Mouse (Mus musculus): ENCODE results near the gene Golga4. TPM values are rescaled to one million over a fixed set of nuclear protein-coding genes. Genes with fewer than 3 reads are reported as not detected.

Gene Golga4
- total and polyA plus RNA-seq, 2 experiments from 2014 or later, result 45.3 to 57.6 TPM

DNA sequence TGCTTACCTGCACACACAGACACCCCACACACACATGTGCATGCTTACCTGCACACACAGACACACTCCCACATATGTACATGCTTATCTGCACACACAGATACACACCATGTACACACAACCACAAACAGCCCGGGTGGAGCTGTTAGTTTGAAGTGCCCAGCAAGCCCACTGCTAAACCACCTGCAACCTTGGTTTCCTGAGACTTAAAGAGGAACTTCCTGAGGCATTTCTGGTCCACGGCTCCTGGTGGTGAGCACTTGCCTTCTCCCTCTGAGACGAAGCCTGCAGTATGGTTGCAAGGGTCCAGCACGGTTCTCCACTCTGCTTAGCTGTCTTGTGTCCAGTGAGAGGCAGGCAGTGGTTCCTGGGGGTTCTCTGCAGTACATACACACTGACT, 114.7 kb downstream of the Golga4 start:
- Histone ChIP-seq H3K27me3 (ENCODE audit: control insufficient read depth, insufficient read depth, low read length) (no peaks in the 10 kb centered on the region), H3K9ac (replicated peaks; ENCODE audit: low read depth, low read length) (no peak overlapping the region), H3K4me3 (ENCODE audit: low read depth, low read length) (no peak overlapping the region), H3K4me1 (ENCODE audit: control insufficient read depth, insufficient read depth) (0 out of 2 replicates have a peak, but pooled peaks cover 4% of the 10 kb centered on the region), H3K4me2 (ENCODE audit: low read depth, low read length) (no peak overlapping the region), H3K9me3 (replicated peaks; ENCODE audit: control insufficient read depth, low read length) (no peaks in the 10 kb centered on the region), H3K36me3 (replicated peaks; ENCODE audit: control insufficient read depth, insufficient read depth, low read length) (no peaks in the 10 kb centered on the region), H3K27ac (ENCODE audit: low read depth) (no peak overlapping the region)
- TF ChIP-seq EP300 (IDR thresholded peaks at IDR 0.05; ENCODE audit: low read depth) (no peak), CTCF (IDR thresholded peaks at IDR 0.05; ENCODE audit: low read depth) (no peak)
- ATAC-seq (ENCODE audit: insufficient read depth, low read depth) (no peak), DNase-seq (ENCODE audit: low spot score) (no peak)
- WGBS, result 55% methylated on average over 4 of the region's 4 CpGs

DNA sequence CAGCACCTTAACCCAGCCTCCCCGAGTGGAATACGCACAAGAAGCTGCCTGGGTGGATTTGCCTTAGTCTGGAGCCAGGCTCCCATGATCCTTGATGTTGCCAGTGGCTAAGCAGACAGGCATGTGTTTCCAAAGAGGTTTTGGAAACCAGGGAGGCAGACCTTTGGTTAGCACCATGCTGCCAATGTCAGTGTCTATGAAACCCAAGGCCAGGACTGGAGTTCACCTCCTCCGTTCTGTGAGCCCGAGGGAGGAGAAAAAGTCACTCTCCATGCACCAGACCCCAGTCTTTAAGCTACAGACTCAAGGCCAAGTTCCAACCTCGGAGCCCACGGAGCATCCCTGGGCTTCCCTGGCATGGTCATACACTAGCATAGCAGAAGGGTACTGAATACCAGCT, 115.6 kb downstream of the Golga4 start:
- ATAC-seq (ENCODE audit: insufficient read depth, low read depth) (no peak), DNase-seq (ENCODE audit: low spot score) (no peak)
- H3K9ac ChIP-seq (replicated peaks; ENCODE audit: low read depth, low read length), result no peak overlapping the region
- H3K27ac ChIP-seq (ENCODE audit: low read depth), result no peak overlapping the region
- TF ChIP-seq EP300 (IDR thresholded peaks at IDR 0.05; ENCODE audit: low read depth), result no peak
- TF ChIP-seq CTCF (IDR thresholded peaks at IDR 0.05; ENCODE audit: low read depth), result no peak
- H3K27me3 ChIP-seq (ENCODE audit: control insufficient read depth, insufficient read depth, low read length), result no peaks in the 10 kb centered on the region
- H3K4me2 ChIP-seq (ENCODE audit: low read depth, low read length), result no peak overlapping the region
- H3K4me1 ChIP-seq (ENCODE audit: control insufficient read depth, insufficient read depth), result 0 out of 2 replicates have a peak, but pooled peaks cover 4% of the 10 kb centered on the region
- no peak overlapping the region for H3K4me3 ChIP-seq (ENCODE audit: low read depth, low read length)
- peaks cover 2% of the 10 kb centered on the region for H3K36me3 ChIP-seq (replicated peaks; ENCODE audit: control insufficient read depth, insufficient read depth, low read length)
- WGBS, result 84% methylated on average over 6 of the region's 6 CpGs
- H3K9me3 ChIP-seq (replicated peaks; ENCODE audit: control insufficient read depth, low read length), result no peaks in the 10 kb centered on the region

DNA sequence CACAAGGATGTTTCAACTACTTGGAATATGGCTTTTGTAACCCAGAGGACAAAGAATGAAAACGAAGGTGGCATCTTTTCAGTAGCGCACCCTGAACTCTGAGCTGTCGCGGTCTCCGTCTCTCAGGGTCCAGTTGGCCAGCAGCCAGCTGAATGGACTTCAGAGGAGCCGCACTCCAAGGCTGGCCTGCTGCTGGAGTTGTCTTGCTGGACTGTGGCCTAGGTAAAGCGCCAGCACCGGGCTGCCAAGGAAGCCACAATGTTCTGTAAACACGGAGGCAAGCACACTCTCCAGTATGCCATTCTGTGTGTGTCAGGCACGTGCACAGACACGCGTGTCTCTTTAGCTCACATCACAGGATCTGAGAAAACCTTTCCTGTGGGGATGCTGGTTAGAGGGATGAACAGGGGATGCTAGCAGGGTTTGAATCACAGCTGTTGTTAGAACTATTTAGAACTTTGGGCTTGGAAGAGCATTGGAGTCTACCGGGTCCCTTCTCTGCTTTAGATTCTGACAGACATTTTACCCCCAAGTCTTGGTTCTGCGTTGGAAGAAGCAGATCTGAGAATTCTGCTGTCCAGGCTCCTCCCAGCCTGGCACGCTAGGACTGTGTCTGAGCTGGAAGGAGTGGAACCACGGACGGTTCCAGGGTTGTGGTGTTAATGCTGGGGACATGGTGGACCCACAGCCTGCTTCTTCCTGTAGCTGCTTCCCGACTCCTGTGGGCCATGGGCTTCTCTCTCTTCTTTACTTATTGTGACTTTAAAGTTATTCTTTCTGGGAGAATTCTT, 116.5 kb downstream of the Golga4 start:
- 69% methylated on average over 18 of the region's 18 CpGs for WGBS
- H3K36me3 ChIP-seq (replicated peaks; ENCODE audit: control insufficient read depth, insufficient read depth, low read length), result peaks cover 11% of the 10 kb centered on the region
- ATAC-seq (ENCODE audit: insufficient read depth, low read depth) (no peak), DNase-seq (ENCODE audit: low spot score) (no peak)
- H3K4me3 ChIP-seq (ENCODE audit: low read depth, low read length), result no peak overlapping the region
- H3K27ac ChIP-seq (ENCODE audit: low read depth), result no peak overlapping the region
- H3K27me3 ChIP-seq (ENCODE audit: control insufficient read depth, insufficient read depth, low read length), result no peaks in the 10 kb centered on the region
- H3K9ac ChIP-seq (replicated peaks; ENCODE audit: low read depth, low read length), result no peak overlapping the region
- 0 out of 2 replicates have a peak, but pooled peaks cover 4% of the 10 kb centered on the region for H3K4me1 ChIP-seq (ENCODE audit: control insufficient read depth, insufficient read depth)
- no peak overlapping the region for H3K4me2 ChIP-seq (ENCODE audit: low read depth, low read length)
- H3K9me3 ChIP-seq (replicated peaks; ENCODE audit: control insufficient read depth, low read length), result no peaks in the 10 kb centered on the region
- TF ChIP-seq EP300 (IDR thresholded peaks at IDR 0.05; ENCODE audit: low read depth) (no peak), CTCF (IDR thresholded peaks at IDR 0.05; ENCODE audit: low read depth) (no peak)

- Histone ChIP-seq H3K27ac (ENCODE audit: low read depth) (no peak overlapping the region), H3K4me3 (ENCODE audit: low read depth, low read length) (no peak overlapping the region), H3K4me1 (ENCODE audit: control insufficient read depth, insufficient read depth) (0 out of 2 replicates have a peak, but pooled peaks cover 4% of the 10 kb centered on the region), H3K27me3 (ENCODE audit: control insufficient read depth, insufficient read depth, low read length) (no peaks in the 10 kb centered on the region), H3K4me2 (ENCODE audit: low read depth, low read length) (no peak overlapping the region), H3K9ac (replicated peaks; ENCODE audit: low read depth, low read length) (no peak overlapping the region), H3K36me3 (replicated peaks; ENCODE audit: control insufficient read depth, insufficient read depth, low read length) (peaks cover 20% of the 10 kb centered on the region), H3K9me3 (replicated peaks; ENCODE audit: control insufficient read depth, low read length) (no peaks in the 10 kb centered on the region)
- 72% methylated on average over 9 of the region's 9 CpGs for WGBS
- DNase-seq (ENCODE audit: low spot score) (no peak), ATAC-seq (ENCODE audit: insufficient read depth, low read depth) (no peak)
- no peak for TF ChIP-seq CTCF (IDR thresholded peaks at IDR 0.05; ENCODE audit: low read depth)
- no peak for TF ChIP-seq EP300 (IDR thresholded peaks at IDR 0.05; ENCODE audit: low read depth)
Measured at GRCm38 (mm10) chr9:118623483-118623882, 117.4 kb downstream of the Golga4 start.

- Histone ChIP-seq H3K27ac (ENCODE audit: low read depth) (no peak overlapping the region), H3K4me3 (ENCODE audit: low read depth, low read length) (no peak overlapping the region), H3K4me1 (ENCODE audit: control insufficient read depth, insufficient read depth) (0 out of 2 replicates have a peak, but pooled peaks cover 4% of the 10 kb centered on the region), H3K4me2 (ENCODE audit: low read depth, low read length) (no peak overlapping the region), H3K9me3 (replicated peaks; ENCODE audit: control insufficient read depth, low read length) (no peaks in the 10 kb centered on the region), H3K9ac (replicated peaks; ENCODE audit: low read depth, low read length) (no peak overlapping the region), H3K27me3 (ENCODE audit: control insufficient read depth, insufficient read depth, low read length) (no peaks in the 10 kb centered on the region), H3K36me3 (replicated peaks; ENCODE audit: control insufficient read depth, insufficient read depth, low read length) (peaks cover 20% of the 10 kb centered on the region)
- ATAC-seq (ENCODE audit: insufficient read depth, low read depth) (no peak), DNase-seq (ENCODE audit: low spot score) (no peak)
- TF ChIP-seq EP300 (IDR thresholded peaks at IDR 0.05; ENCODE audit: low read depth) (no peak), CTCF (IDR thresholded peaks at IDR 0.05; ENCODE audit: low read depth) (no peak)
- WGBS, result 72% methylated on average over 7 of the region's 7 CpGs
Measured at GRCm38 (mm10) chr9:118624146-118624545, 118.1 kb downstream of the Golga4 start.

All from heart, postnatal 0 days (tissue).